Mouse (Mus musculus) ZHBTc4 (cell line): ENCODE data around the gene 1190005I06Rik.
A peak's percentile ranks its signal among the peaks of the same experiment; 100 is the strongest.

Source experiments
- DNase-seq: peaks from one replicate; pipeline ENCODE4 v3.0.0-alpha.2; 2011; ENCODE audit warnings: low read depth, low spot score

Gene 1190005I06Rik

GRCm38 (mm10) chr8:120577821-120578220 is 69.6 kb downstream of the 1190005I06Rik start:
- no peak for DNase-seq

GRCm38 (mm10) chr8:120575801-120576200 is 71.6 kb downstream of the 1190005I06Rik start:
- no peak for DNase-seq

GRCm38 (mm10) chr8:120574941-120575340 is 72.5 kb downstream of the 1190005I06Rik start:
- DNase-seq, result peak; percentile 87

GRCm38 (mm10) chr8:120573866-120574265 is 73.6 kb downstream of the 1190005I06Rik start:
- no peak for DNase-seq

GRCm38 (mm10) chr8:120572534-120572933 is 74.9 kb downstream of the 1190005I06Rik start:
- peak; percentile 42 for DNase-seq

- peak; percentile 58 for DNase-seq
These were observed 75.9 kb downstream of the 1190005I06Rik start for GRCm38 (mm10) chr8:120571561-120571960.

GRCm38 (mm10) chr8:120569939-120570715 is 77.3 kb downstream of the 1190005I06Rik start:
- DNase-seq, result peak; percentile 92

GRCm38 (mm10) chr8:120569123-120569522 is 78.3 kb downstream of the 1190005I06Rik start:
- DNase-seq, result peak; percentile 44

- DNase-seq, result peak; percentile 41
These were observed 79.2 kb downstream of the 1190005I06Rik start for GRCm38 (mm10) chr8:120568164-120568798.

- peak; percentile 33 for DNase-seq
These were observed 79.7 kb downstream of the 1190005I06Rik start for GRCm38 (mm10) chr8:120567731-120568130.

GRCm38 (mm10) chr8:120566681-120567080 is 80.8 kb downstream of the 1190005I06Rik start:
- no peak for DNase-seq

GRCm38 (mm10) chr8:120565151-120565711 is 82.2 kb downstream of the 1190005I06Rik start:
- no peak for DNase-seq

- peak; percentile 68 for DNase-seq
These were observed 83.3 kb downstream of the 1190005I06Rik start for GRCm38 (mm10) chr8:120563851-120564837.

GRCm38 (mm10) chr8:120563348-120563724 is 84.1 kb downstream of the 1190005I06Rik start:
- DNase-seq, result no peak

- DNase-seq, result no peak
These were observed 84.6 kb downstream of the 1190005I06Rik start for GRCm38 (mm10) chr8:120562680-120563347.

GRCm38 (mm10) chr8:120561539-120562435 is 85.6 kb downstream of the 1190005I06Rik start:
- peak; percentile 58 for DNase-seq

GRCm38 (mm10) chr8:120560535-120560934 is 86.9 kb downstream of the 1190005I06Rik start:
- DNase-seq, result no peak

- no peak for DNase-seq
These were observed 87.8 kb downstream of the 1190005I06Rik start for GRCm38 (mm10) chr8:120559654-120560053.
